Mouse (Mus musculus) intestine, embryonic 16.5 days (tissue): ENCODE results near the gene Rbfox3. TPM values are rescaled to one million over a fixed set of nuclear protein-coding genes. Genes with fewer than 3 reads are reported as not detected.

Experiments
- ATAC-seq: fragments of 200-750 bp; cut with Nextera tagmentation; 2 replicates; pipeline ENCODE4 v1.8.0; 2017; ENCODE audit warnings: moderate TSS enrichment, moderate library complexity
- H3K27ac ChIP-seq: fragments of 300-500 bp; sonication (generic); 2 replicates; pipeline ENCODE4 v1.5.1; 2014; ENCODE audit warnings: mild to moderate bottlenecking, low read length
- H3K27me3 ChIP-seq: fragments of 300-500 bp; sonication (generic); replicated peaks from 2 replicates; pipeline ENCODE4 v1.6.1; 2014; ENCODE audit warnings: low read length, control low read depth, mixed read lengths; ENCODE audit not compliant: control insufficient read depth, insufficient read depth
- H3K36me3 ChIP-seq: fragments of 300-500 bp; sonication (generic); 2 replicates; pipeline ENCODE4 v1.6.1; 2014; ENCODE audit warnings: low read length, control low read depth; ENCODE audit not compliant: control insufficient read depth, insufficient read depth
- H3K4me1 ChIP-seq: fragments of 300-500 bp; sonication (generic); 2 replicates; pipeline ENCODE4 v1.6.1; 2014; ENCODE audit warnings: low read length, control low read depth, mixed read lengths; ENCODE audit not compliant: control insufficient read depth, insufficient read depth
- H3K4me2 ChIP-seq: fragments of 300-500 bp; sonication (generic); 2 replicates; pipeline ENCODE4 v1.6.1; 2014; ENCODE audit warnings: low read depth, low read length, control low read depth
- H3K4me3 ChIP-seq: fragments of 300-500 bp; sonication (generic); 2 replicates; pipeline ENCODE4 v1.5.1; 2014; ENCODE audit warnings: mild to moderate bottlenecking, low read length
- H3K9ac ChIP-seq: fragments of 300-500 bp; sonication (generic); 2 replicates; pipeline ENCODE4 v1.6.1; 2014; ENCODE audit warnings: low read depth, low read length
- H3K9me3 ChIP-seq: fragments of 300-500 bp; sonication (generic); 2 replicates; pipeline ENCODE4 v1.6.1; 2016; ENCODE audit warnings: low read length, control low read depth; ENCODE audit not compliant: control insufficient read depth
- WGBS: fragments of 180-500 bp; shearing (Covaris S2); extraction: QIAGEN DNeasy Blood & Tissue Kit; methylation state at CpG from one replicate; pipeline ENCODE4 v1.1.7; 2014; 5-methylcytosine and 5-hydroxymethylcytosine counted together
- polyA plus RNA-seq: library from polyadenylated mRNA; unstranded; fragments of >200 nt; fragmentation: Nextera tagmentation; extraction: Ambion mirVana; gene quantifications from 2 replicates; pipeline ENCODE4 v1.2.1, GENCODE M21; 2015

The Rbfox3 gene
- polyA plus RNA-seq, 1 experiment from 2014 or later, result 0.98 TPM

GRCm38 (mm10) chr11:118821353-118821752 is 90.0 kb downstream of the Rbfox3 start:
- Histone ChIP-seq H3K27me3 (no peaks in the 10 kb centered on the region), H3K36me3 (no peaks in the 10 kb centered on the region), H3K4me2 (no peak overlapping the region), H3K27ac (no peak overlapping the region), H3K9me3 (no peaks in the 10 kb centered on the region), H3K4me3 (no peak overlapping the region), H3K9ac (no peak overlapping the region), H3K4me1 (peaks cover 13% of the 10 kb centered on the region)
- no peak for ATAC-seq
- 38% methylated on average over 2 of the region's 2 CpGs for WGBS

- H3K27me3 ChIP-seq, result no peaks in the 10 kb centered on the region
- no peaks in the 10 kb centered on the region for H3K4me1 ChIP-seq
- H3K27ac ChIP-seq, result no peak overlapping the region
- H3K4me3 ChIP-seq, result no peak overlapping the region
- H3K9me3 ChIP-seq, result no peaks in the 10 kb centered on the region
- H3K36me3 ChIP-seq, result no peaks in the 10 kb centered on the region
- no peak overlapping the region for H3K4me2 ChIP-seq
- no peak overlapping the region for H3K9ac ChIP-seq
- no peak for ATAC-seq
- 94% methylated on average over 8 of the region's 8 CpGs for WGBS
These were observed 92.9 kb downstream of the Rbfox3 start for GRCm38 (mm10) chr11:118818528-118818927.

DNA sequence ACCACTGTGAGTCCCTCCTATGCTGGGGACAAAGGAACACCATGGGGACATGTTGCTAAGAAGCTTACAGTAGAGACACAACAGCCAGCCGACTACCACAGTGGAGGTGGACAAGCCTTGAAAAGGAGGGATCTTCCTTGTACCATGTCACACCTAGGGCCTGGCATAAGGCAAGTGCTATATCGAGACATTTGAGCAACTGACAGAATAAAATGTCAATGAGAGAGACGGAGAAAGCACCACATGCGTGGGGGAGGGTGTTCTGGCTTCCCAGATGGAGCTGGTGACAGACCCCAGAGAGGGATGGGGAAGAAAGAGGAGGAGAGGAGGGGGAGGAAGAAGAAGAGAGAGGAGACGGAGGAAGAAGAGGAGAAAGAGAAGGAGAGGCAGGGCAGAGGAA is 96.3 kb downstream of the Rbfox3 start:
- no peak overlapping the region for H3K4me2 ChIP-seq
- no peak overlapping the region for H3K9ac ChIP-seq
- H3K27me3 ChIP-seq, result no peaks in the 10 kb centered on the region
- H3K9me3 ChIP-seq, result no peaks in the 10 kb centered on the region
- no peak overlapping the region for H3K4me3 ChIP-seq
- 71% methylated on average over 5 of the region's 5 CpGs for WGBS
- no peaks in the 10 kb centered on the region for H3K4me1 ChIP-seq
- no peak for ATAC-seq
- no peak overlapping the region for H3K27ac ChIP-seq
- H3K36me3 ChIP-seq, result no peaks in the 10 kb centered on the region

- Histone ChIP-seq H3K4me3 (no peak overlapping the region), H3K36me3 (no peaks in the 10 kb centered on the region), H3K27ac (no peak overlapping the region), H3K9me3 (no peaks in the 10 kb centered on the region), H3K27me3 (no peaks in the 10 kb centered on the region), H3K9ac (no peak overlapping the region), H3K4me2 (no peak overlapping the region), H3K4me1 (no peaks in the 10 kb centered on the region)
- WGBS, result 59% methylated on average over 11 of the region's 11 CpGs
- no peak for ATAC-seq
These were observed 97.5 kb downstream of the Rbfox3 start for GRCm38 (mm10) chr11:118813942-118814341.

DNA sequence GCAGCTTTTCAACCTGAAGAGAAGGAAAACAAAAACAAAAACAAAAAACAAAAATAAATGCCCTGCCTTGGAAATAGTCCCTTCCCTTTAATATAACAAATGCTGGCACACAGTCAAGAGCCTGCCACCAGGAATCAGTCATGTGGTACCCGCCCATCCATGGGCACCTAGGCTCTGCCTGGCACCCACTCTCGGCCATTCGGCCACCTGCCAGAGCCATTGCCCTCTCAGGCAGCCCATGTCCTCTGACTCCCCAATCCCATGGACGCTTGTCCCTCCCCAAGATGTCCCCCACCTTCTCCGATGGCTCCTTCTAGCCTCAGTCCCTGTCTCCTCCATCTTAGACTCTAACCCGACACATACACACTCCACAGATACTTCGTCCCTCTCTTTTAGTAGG is 100.0 kb downstream of the Rbfox3 start:
- Histone ChIP-seq H3K27me3 (no peaks in the 10 kb centered on the region), H3K4me3 (no peak overlapping the region), H3K27ac (no peak overlapping the region), H3K4me2 (no peak overlapping the region), H3K9me3 (no peaks in the 10 kb centered on the region), H3K4me1 (no peaks in the 10 kb centered on the region), H3K36me3 (no peaks in the 10 kb centered on the region), H3K9ac (no peak overlapping the region)
- no peak for ATAC-seq
- 88% methylated on average over 7 of the region's 7 CpGs for WGBS

DNA sequence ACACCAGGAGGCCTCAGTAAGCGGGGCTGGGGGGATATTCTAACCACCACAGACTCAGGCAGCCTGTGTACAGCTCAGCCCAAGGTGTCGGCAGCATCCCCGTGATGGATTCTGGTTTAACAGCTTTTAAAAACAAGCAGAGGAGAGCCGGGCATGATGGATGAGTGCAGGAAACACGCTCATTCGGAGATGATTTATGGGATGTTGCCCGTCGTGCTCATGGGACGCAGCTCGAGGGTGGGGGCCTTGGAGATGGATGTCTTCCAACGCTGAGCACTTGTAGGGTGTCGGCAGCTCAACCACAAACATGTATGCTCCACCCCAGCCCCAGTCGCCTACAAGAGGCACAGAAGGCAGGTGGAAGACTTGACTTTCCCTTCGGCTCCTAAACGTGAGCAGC is 103.9 kb downstream of the Rbfox3 start:
- H3K9ac ChIP-seq, result no peak overlapping the region
- H3K27ac ChIP-seq, result no peak overlapping the region
- H3K27me3 ChIP-seq, result no peaks in the 10 kb centered on the region
- H3K4me3 ChIP-seq, result no peak overlapping the region
- ATAC-seq, result no peak
- H3K4me1 ChIP-seq, result no peaks in the 10 kb centered on the region
- H3K4me2 ChIP-seq, result no peak overlapping the region
- no peaks in the 10 kb centered on the region for H3K9me3 ChIP-seq
- no peaks in the 10 kb centered on the region for H3K36me3 ChIP-seq
- 28% methylated on average over 15 of the region's 15 CpGs for WGBS

DNA sequence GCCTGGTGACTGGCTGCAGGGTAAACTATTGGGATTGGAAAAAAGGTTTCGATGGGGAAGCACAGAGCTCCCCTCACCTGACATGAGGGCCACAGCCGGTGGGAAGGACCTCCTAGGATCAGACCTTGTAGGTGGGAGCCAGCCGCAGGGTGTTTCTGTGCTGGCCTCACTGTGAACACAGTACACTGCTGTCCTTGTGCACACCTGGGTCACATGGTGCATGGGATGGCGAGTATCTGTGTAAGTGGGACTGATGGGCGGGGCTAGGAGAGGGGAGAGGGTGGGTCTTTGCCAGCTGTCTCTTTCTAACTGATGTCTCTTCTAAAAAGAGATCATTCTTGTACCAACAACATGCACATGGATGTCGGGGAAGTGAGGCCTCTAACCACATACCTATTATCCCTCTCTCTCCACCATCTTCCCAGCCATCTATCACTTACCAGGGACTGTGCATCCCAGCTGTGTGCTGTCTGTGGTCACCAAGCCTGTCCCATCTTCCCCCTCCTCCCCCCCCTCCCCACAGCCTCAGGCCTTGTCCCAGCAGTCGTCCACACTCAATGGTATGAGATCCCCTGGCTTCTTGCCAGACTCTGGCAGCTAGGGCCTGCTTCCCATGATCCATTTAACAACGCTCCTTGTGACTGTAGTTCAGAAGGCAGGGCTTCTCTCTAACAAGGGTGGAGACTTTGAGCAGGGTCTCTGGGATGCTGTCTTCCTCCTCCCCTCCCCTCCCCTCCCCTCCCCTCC is 116.4 kb downstream of the Rbfox3 start:
- H3K27me3 ChIP-seq, result no peaks in the 10 kb centered on the region
- no peak overlapping the region for H3K9ac ChIP-seq
- no peak overlapping the region for H3K27ac ChIP-seq
- no peaks in the 10 kb centered on the region for H3K36me3 ChIP-seq
- WGBS, result 49% methylated on average over 8 of the region's 8 CpGs
- H3K4me2 ChIP-seq, result no peak overlapping the region
- peak; percentile 55; the same call in 1 of the 2 replicates for ATAC-seq
- H3K4me3 ChIP-seq, result no peak overlapping the region
- H3K9me3 ChIP-seq, result no peaks in the 10 kb centered on the region
- H3K4me1 ChIP-seq, result no peaks in the 10 kb centered on the region

- H3K36me3 ChIP-seq, result no peaks in the 10 kb centered on the region
- H3K4me3 ChIP-seq, result no peak overlapping the region
- no peaks in the 10 kb centered on the region for H3K4me1 ChIP-seq
- 74% methylated on average over 16 of the region's 16 CpGs for WGBS
- no peaks in the 10 kb centered on the region for H3K9me3 ChIP-seq
- H3K9ac ChIP-seq, result no peak overlapping the region
- no peaks in the 10 kb centered on the region for H3K27me3 ChIP-seq
- no peak overlapping the region for H3K4me2 ChIP-seq
- no peak overlapping the region for H3K27ac ChIP-seq
- ATAC-seq, result no peak
These were observed 117.8 kb downstream of the Rbfox3 start for GRCm38 (mm10) chr11:118793639-118794021.

- no peaks in the 10 kb centered on the region for H3K9me3 ChIP-seq
- no peak overlapping the region for H3K4me3 ChIP-seq
- H3K9ac ChIP-seq, result no peak overlapping the region
- no peak for ATAC-seq
- H3K4me1 ChIP-seq, result no peaks in the 10 kb centered on the region
- WGBS, result 65% methylated on average over 10 of the region's 10 CpGs
- H3K27me3 ChIP-seq, result no peaks in the 10 kb centered on the region
- H3K36me3 ChIP-seq, result no peaks in the 10 kb centered on the region
- H3K27ac ChIP-seq, result no peak overlapping the region
- no peak overlapping the region for H3K4me2 ChIP-seq
These were observed 118.3 kb downstream of the Rbfox3 start for GRCm38 (mm10) chr11:118792916-118793638.
